Mouse (Mus musculus): ENCODE results near the gene Mmp27.

Mmp27 gene

DNA sequence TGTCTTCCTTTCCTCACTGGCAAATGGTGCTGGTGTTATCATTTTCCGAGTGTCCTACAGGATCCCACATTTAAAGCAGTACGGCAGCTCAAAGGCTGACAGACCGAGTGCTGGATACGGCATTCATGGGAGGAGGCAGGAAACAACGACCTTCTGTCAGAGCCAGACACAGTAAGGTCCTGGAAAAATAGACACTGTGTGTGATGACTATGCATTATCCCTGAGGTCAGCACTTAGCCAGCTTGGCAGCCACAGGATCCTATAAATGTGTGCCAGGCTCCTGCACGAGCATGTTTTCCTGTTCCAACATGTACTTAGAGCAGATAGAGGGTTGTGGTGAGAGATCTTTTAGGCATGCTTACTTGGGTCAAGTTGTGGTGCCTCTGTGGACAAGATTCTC is 32.8 kb downstream of the Mmp27 start:
- no peak for DNase-seq

DNA sequence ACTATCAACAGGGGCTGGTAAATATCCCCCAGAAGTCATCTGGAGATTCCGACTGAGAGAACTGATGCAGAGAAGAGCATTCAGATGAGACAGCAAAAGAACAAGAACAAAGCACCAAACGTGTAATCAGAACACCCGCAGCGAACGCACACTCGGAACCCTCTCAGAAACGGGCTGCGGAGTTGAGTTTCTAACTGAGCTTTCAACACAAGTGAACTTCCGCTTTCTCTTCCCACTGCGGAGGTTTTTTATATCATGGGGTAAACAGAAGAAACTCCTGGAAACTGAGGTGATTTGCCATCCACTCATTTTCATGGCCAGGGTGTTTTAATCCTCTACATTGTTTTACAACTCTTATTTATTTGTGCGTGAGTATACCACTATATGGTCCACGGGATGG is 34.4 kb downstream of the Mmp27 start:
- no peak for DNase-seq

DNA sequence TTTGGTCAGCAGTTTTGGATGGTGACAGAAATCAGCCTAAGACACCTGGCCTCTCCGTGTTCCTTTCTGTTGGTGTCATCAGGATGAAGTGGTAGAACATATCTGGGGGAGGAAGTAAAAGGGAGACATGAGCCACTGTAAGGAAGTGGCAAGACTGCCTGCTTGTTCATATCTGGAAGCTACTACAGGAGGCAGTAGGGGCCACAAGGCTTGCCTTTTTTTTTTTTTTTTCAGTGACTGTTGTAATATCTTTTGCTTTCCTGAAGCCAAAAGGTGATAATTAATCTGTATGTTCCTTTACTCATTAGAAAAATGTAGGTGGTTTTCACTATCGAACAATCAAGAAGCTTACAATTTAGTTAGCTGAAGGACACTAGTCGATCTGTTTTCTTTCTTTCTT is 51.4 kb downstream of the Mmp27 start:
- no peak for DNase-seq

DNA sequence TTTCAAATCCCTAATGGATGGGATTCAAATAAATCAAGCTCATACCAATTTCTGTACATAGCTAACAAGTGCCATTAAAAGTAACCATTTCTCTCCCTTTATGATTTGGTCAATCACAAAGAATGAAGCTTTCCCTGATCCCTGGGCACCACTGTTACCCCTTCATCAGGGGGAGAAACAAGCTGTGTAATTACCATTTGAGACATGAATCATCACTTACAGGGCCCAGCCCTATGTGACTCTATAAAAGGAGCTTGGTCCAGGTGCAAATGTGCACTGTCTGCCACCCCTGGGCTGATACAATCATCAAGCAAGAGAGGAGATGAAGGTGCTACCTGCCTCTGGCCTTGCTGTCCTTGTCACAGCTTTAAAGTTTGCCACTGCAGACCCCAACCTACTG is 56.7 kb downstream of the Mmp27 start, which contains the start of gene Mmp20:
Gene Mmp20 (plus strand): TSS at position 301 of the 400 bp plus-strand sequence.
- DNase-seq, result no peak
